Mouse (Mus musculus): ENCODE results near the gene Aass.
"Not testable (repeated sequence)": the region's sequence is repeated elsewhere in the genome, so short reads cannot be mapped to it uniquely, and the experiment has no call there.

Gene Aass

GRCm38 (mm10) chr6:23132573-23133181, at the start of gene Aass:
TSS of gene Aass (minus strand) at chr6:23132986.
- in situ Hi-C loops (cut with MboI, MseI): no loop called here

GRCm38 (mm10) chr6:23180096-23180495, 47.3 kb upstream of the Aass start:
- in situ Hi-C loops (cut with MboI, MseI): loop anchor here (5.0 to 10.0 kb wide), 2 partner anchors 282 to 1425 kb away; no protein-coding TSS in a partner anchor

- in situ Hi-C loops (cut with MboI, MseI): not testable (repeated sequence)
Observed at GRCm38 (mm10) chr6:23163824-23164223, 31.0 kb upstream of the Aass start.

GRCm38 (mm10) chr6:23156357-23156756, 23.6 kb upstream of the Aass start:
- in situ Hi-C loops (cut with MboI, MseI): not testable (repeated sequence)

GRCm38 (mm10) chr6:23153112-23153511, 20.3 kb upstream of the Aass start:
- in situ Hi-C loops (cut with MboI, MseI): no loop called here

- in situ Hi-C loops (cut with MboI, MseI): no loop called here
Observed at GRCm38 (mm10) chr6:23147221-23147620, 14.4 kb upstream of the Aass start.

GRCm38 (mm10) chr6:23143980-23144379, 11.2 kb upstream of the Aass start:
- in situ Hi-C loops (cut with MboI, MseI): no loop called here

GRCm38 (mm10) chr6:23131015-23131414, 1.8 kb downstream of the Aass start:
- in situ Hi-C loops (cut with MboI, MseI): no loop called here

GRCm38 (mm10) chr6:23129201-23129600, 3.6 kb downstream of the Aass start:
- in situ Hi-C loops (cut with MboI, MseI): no loop called here

GRCm38 (mm10) chr6:23126706-23127105, 6.1 kb downstream of the Aass start:
- in situ Hi-C loops (cut with MboI, MseI): no loop called here

- in situ Hi-C loops (cut with MboI, MseI): no loop called here
Observed at GRCm38 (mm10) chr6:23125831-23126230, 7.0 kb downstream of the Aass start.

GRCm38 (mm10) chr6:23124823-23125222, 8.0 kb downstream of the Aass start:
- in situ Hi-C loops (cut with MboI, MseI): no loop called here

GRCm38 (mm10) chr6:23122934-23123333, 9.9 kb downstream of the Aass start:
- in situ Hi-C loops (cut with MboI, MseI): no loop called here

- in situ Hi-C loops (cut with MboI, MseI): no loop called here
Observed at GRCm38 (mm10) chr6:23114781-23115180, 18.0 kb downstream of the Aass start.

- in situ Hi-C loops (cut with MboI, MseI): no loop called here
Observed at GRCm38 (mm10) chr6:23107069-23107468, 25.7 kb downstream of the Aass start.

- in situ Hi-C loops (cut with MboI, MseI): no loop called here
Observed at GRCm38 (mm10) chr6:23106373-23106772, 26.4 kb downstream of the Aass start.

GRCm38 (mm10) chr6:23090346-23091055, 42.3 kb downstream of the Aass start:
- in situ Hi-C loops (cut with MboI, MseI): not testable (repeated sequence)

GRCm38 (mm10) chr6:23089292-23089691, 43.5 kb downstream of the Aass start:
- in situ Hi-C loops (cut with MboI, MseI): not testable (repeated sequence)

GRCm38 (mm10) chr6:23084587-23085421, 48.0 kb downstream of the Aass start:
- in situ Hi-C loops (cut with MboI, MseI): no loop called here

- in situ Hi-C loops (cut with MboI, MseI): no loop called here
Observed at GRCm38 (mm10) chr6:23079991-23080680, 52.6 kb downstream of the Aass start.

- in situ Hi-C loops (cut with MboI, MseI): no loop called here
Observed at GRCm38 (mm10) chr6:23078273-23078672, 54.5 kb downstream of the Aass start.

GRCm38 (mm10) chr6:23076060-23076459, 56.7 kb downstream of the Aass start:
- in situ Hi-C loops (cut with MboI, MseI): no loop called here

Measured in T-helper 1 cell (primary cell).